Mouse (Mus musculus) frontal cortex, postnatal 10 days (tissue): ENCODE data around the gene Gm20388.
"Not testable (repeated sequence)": the region's sequence is repeated elsewhere in the genome, so short reads cannot be mapped to it uniquely, and the experiment has no call there.

ENCODE experiments used
- DNase-seq, 2 experiments: peaks; one replicate each; pipeline ENCODE4 v3.0.0; 2022; ENCODE audit warnings: low spot score in 2 of 2, mixed read lengths in 1 of 2

The Gm20388 gene

DNA sequence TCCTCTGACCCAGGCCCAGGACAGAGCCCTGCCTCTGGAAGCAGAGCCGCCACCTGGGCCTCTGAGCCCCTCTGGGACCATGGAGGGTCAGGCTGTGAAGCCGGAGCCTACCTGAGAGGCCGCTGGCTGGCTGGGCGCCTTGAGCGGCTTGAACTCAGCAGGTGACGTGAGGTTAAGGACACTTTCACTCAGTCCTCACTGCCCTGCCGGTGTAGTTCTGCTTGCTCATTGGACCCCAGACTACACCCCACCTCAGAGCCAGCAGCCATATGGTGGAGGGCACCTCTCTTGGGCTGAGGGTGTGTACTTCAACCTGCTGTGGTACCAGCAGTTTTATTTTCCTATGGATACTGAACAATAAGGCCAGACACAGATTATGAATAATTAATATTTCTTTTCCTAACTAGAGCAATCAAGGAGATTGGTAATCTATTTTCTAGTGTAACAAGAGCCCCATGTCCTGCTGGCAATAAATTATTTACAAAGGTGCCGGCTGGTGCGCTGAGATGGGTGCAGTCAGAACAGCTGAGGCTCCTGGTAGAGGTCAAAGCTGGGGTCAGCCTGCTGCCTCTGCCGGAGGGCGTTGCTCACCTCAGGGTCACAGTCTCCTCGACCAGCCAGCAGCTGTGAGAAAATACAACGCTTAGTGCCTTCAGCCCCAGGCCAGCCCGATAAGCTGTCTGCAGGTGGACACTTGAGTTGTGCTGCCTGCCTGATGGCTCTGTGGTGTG, 3357.4 kb downstream of the Gm20388 start:
- DNase-seq, result no peak

DNA sequence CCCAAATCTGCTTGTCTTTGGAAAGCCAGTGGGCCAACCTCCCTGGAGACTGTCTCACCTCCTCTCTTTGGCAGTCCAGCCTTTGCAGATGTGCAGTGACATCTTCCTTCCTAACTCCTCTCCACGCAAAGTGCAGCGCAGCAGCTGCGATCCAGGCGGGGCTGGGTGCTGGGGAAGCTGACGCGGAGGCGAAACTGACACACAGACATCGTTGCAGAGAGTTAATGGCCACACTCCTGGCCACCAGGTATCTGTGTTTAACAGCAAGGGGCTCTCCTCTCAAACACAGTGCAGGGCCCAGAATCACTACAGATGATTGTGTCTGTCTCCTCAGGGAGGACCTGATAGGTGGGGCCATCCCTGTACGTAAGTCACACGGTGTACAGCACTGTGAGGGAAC, 3360.5 kb downstream of the Gm20388 start:
- DNase-seq, result no peak

DNA sequence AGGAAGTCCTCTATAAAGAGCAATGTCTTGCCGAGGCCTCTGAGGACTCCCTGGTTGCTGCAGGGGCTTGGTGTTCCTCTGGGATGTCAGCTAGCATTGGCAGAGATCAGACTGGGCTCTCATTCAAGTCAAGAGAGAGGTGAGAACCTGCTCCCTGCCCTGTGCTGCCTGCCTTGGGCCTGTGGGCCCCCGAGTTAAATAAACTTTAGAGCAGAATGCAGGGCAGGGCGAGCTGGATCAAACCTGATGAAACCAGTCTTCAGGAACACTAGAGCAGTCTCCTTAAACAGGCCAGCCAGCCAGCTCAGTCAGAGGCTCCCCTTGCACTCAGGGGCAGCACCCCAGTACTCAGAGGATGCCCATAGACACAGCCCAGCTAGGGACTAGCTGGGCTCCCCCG, 3361.3 kb downstream of the Gm20388 start:
- no peak for DNase-seq

DNA sequence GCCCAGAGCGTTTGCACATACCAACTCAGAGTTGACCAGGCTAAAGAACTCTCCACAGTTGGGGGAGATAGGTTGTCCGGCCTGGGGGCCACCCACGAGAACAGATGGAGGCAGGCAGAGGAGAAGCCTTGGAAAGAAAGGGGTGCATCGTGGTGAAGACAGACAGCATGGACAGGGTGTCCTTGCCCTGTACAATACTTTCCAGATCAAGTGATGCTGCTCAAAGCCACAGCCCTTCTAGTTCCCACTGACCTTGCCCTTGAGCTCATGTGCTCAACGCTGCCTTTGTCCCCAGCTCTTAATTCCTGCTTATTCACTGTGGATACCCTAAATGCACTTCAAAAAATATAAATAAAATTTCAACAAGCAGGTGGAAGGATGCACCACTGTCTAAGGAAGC, 3363.8 kb downstream of the Gm20388 start:
- DNase-seq, result no peak

DNA sequence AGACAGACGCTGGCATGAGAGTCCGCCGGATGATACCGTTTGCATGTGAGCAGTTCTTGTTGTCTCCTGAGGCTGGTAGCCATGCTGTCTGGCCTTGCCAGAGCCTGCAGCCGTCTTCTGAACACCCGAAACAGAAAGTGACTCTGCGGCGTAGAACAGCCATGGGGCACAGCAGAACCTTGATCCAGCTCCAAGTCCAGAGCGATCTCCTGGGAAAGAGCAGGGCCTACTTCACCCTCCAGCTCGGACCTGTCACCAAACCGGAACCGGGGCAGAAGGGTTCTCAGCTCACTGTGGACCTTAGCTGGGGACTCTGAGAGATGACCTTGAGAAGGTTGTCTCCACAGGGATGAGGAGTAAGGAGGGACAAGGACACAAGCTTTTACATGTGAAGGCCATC, 3364.5 kb downstream of the Gm20388 start:
- DNase-seq, result no peak

DNA sequence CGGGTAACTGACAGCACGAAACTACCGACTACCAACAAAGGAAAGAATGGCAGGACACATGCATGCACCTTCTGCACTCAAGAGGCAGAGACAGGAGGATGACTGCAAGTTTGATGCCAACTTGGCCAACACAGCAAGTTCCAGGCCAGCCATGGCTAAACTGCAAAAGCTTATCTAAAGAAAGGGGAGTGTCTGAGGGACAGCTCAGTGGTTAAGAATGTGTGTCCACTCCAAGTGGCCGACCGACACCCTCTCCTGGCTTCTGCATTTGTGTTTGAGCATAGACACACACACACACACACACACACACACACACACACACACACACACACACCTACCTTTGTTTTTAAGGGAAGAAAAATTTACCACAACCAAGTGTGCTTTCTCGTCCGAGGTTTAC, 3367.8 kb downstream of the Gm20388 start:
- no peak for DNase-seq

DNA sequence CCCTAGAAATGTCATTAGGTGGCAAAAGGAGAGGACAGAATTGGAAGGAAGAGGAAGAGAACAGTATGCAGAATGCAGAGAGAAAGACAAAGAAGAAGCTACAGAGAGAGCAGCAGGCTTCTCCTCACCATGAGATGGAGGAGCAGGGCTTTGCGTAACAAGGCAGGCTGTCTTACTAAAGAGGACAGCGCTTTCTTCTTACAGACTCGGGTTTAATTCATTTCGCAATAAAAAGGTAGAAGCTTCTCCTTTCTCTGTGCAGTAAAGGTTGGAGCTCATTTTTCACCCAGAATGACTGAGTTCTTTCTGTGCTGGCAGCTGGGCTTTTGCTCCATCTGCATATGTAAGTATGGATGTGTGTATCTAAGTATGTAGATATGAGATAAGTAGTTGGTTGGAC, 3369.2 kb downstream of the Gm20388 start:
- no peak for DNase-seq

DNA sequence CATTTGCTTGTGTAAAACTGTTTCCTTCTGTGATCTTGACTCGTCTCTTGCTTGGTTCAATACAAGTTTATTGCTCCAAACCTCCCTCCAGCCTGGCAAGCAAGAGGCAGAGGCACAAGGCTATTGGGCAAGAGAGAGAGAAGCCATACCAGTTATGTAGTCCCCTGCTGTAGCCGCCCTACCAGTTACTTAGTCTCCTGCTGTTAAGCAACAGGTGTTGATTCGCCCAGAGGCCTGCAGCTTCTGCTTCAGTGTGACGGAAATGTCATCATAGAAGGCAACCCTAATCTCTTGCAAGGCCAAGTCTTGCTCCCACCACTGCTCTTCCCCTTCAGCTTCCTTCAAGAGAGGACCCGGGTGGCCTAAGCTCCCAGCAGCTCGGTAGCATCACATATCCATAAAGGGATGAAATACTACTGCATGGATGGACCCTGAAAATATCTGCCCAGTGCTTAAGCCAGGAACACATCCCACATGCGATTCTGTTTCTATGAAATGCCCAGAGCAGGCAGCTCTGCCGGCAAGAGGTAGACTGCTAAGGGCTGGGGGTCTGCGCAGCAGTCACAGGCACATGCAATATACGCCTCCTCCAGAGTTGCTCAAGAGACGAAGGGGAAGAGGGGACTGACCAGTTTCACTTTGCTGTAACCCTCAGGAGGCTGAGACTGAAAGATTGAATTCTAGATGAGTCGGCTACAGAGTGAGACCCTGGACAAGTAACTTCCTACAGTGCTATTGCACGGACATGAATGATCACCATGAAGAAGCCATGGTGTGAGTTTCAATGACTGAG, 3369.9 kb downstream of the Gm20388 start:
- no peak for DNase-seq

DNA sequence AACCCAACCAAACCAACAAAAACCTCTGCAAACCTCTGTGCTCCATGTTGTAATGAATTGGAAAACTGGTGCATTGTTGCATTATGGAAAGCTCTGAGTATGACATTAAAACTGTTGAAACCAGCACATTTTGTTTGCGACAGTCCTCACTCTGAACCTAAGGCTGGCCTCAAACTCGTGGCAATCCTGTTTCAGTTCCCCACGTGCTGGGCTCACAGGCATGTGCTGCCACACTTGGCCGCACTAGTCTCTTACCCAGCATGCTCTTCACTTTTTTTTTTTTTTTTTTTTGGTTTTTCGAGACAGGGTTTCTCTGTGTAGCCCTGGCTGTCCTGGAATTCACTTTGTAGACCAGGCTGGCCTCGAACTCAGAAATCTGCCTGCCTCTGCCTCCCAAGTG, 3372.4 kb downstream of the Gm20388 start:
- not testable (repeated sequence) for DNase-seq

DNA sequence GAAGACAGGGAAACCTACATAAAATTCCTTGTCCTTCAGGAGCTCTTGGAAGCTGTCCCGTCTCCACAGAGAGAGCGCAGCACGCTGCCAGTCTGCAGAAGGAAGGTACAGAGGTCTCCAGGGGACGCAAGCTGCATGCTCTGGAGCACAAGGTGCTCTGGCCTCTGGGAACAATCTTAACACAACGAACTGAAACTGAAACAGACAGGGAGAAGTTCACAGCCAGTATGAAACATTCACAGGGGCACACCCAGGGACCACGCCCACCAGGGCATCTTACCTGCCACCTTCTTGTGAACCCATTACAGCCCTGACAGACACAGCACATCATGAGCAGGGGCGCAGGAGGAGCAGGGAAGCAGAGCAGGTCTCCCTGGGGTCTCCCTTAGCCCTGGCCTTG, 3373.3 kb downstream of the Gm20388 start:
- no peak for DNase-seq

DNA sequence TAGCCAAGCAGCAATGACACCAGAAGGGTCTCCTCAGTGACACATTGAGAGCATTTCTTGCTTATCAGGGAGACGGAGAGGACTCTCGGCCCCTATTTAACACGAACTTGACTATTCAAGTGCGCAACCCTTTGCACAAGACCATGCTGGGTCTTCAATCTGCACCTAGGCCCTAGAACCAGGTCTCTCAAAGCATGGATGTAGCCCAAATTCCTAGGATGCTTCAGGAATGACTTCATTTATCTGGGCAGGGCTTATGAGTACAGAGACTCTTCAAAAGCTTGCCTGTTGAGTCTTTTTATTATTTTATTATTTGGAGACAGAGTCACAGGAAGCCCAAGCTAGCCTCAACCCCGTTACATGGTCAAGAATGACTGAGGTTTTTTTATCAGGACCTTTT, 3373.9 kb downstream of the Gm20388 start:
- no peak for DNase-seq

DNA sequence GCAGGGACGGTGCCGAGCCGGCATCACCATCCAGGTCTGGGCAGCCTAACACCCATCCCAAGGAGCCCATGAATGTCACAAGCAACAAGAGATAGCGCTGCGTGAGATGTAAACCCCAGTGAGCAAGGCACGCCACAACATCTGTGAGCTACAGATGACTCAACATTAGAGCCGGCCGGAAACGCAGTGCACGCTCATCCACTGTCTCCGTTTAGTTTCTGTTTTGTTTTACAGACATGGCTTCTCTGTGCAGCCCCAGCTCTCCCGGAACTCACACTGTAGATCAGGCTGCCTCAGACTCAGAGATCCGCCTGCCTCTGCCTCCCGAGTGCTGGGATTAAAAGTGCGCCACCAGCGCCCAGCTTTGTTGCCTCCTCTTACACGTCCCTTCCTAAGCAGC, 3376.7 kb downstream of the Gm20388 start:
- DNase-seq, result no peak

DNA sequence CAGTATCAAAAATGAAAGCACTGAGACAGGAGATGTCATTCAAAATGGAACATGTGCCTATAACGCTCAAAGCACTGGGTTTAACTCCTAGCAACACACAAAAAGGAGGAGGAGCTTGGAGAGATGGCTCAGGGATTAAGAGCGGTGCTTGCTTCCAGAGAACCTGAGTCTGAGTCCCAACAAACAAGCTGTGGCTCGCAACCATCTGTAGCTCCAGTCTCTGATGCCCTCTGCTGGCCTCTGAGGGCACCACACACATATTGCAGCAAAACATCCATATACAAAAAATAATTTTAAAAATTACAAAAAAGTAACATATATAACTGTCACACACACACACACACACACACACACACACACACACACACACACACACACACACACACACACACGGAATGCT, 3379.5 kb downstream of the Gm20388 start:
- DNase-seq, result no peak

DNA sequence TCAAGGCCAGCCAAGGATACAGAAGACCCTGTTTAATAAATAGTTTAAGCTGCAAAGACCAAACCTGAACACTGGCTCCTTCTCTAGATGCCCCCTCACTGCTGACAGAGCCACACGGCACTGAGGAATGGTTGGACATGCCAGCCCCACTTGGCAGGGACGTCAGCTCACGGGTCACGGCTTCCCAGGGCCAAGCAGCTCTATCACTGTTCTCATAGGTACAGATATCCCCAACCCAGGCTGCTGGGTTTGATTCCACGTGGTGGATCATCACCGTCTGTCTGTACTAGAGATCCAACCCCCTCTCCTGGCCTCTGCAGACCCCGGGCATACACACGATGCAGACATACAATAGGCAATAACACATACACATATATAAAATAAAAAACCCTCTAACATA, 3380.0 kb downstream of the Gm20388 start:
- no peak for DNase-seq

DNA sequence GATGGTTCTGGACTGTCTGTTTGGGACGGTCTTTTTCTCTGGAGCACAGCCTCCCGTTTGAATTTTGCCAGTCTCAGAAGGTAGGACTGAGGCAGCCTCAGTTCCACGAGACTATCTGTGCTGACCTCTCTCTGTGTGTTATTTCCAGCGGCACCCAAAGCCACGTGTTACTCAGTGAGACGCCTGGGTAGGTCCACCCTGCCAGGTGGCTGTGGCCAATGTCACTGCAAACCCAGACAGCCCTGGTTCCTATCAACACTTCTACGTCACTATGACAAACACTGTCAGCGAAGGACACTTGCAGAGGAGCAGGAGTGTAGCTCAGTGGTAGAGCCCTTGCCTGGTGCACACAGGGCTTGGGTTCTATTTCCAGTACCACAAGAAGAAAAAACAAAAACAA, 3381.1 kb downstream of the Gm20388 start:
- no peak for DNase-seq

DNA sequence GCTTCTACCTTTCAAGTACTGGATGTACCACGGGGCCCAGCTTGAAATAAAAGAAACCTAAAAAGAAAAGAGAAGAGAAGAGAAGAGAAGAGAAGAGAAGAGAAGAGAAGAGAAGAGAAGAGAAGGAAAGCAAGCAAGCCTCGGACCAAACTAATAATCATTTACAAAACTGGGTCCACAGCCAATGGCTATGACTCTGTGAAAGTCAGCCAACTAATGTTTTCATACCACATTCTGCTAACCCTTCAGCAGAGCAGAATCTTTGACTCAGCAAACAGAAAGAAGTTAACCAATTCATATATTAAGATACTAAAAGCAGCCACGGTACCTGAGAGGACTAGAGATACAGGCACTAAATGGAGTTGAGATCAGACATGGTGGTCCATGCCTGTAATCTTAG, 3381.6 kb downstream of the Gm20388 start:
- no peak for DNase-seq

DNA sequence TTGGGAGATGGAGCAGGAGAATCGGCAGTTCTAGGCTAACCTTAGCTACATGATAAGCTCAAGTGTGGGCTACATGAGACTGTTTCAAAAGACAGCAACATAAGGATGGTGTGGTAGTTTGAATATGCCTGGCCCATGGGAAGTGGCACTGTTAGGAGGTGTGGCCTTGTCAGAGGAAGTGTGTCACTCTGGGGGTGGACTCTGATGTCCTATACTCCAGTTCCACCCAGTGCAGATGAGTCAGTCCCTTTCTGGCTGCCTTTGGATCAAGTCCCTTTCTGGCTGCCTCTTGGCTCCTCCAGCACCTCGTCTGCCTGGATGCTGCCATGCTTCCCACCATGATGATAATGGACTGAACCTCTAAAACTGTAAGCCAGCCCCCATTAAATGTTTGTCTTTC, 3382.1 kb downstream of the Gm20388 start:
- DNase-seq, result no peak

DNA sequence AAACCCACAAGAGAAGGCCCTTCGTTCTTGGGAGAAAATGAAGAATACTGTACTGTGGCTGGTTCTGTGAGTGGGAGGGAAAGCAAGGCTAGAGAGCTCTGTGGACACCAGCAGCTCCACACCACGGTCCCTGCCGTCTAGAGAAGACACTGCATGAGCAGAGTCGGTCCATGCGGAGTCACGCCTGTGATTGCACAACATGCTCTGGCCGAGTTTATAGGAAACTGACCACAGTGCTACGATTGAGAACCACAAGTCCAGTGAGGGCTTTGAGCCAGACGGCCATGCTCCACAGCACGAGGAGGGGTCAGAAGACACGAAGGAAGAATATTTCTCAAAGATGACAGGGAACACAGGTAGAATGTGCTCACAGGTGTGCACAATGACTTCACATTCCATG, 3387.7 kb downstream of the Gm20388 start:
- no peak for DNase-seq

DNA sequence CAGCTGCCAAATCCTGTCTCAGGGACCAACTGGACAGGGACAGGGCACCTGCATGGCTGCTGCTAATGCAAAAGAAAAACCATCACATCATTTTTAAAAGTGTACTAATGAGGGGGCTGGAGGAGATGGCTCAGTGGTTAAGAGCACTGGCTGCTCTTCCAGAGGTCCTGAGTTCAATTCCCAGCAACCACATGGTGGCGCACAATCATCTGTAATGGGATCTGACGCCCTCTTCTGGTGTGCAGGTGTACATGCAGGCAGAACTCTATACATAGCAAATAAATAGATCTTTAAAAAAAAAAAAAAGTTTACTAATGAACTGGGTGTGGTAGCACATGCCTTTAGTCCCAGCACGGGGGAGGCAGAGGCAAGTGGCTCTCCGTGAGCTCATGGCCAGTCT, 3398.1 kb downstream of the Gm20388 start:
- no peak for DNase-seq

DNA sequence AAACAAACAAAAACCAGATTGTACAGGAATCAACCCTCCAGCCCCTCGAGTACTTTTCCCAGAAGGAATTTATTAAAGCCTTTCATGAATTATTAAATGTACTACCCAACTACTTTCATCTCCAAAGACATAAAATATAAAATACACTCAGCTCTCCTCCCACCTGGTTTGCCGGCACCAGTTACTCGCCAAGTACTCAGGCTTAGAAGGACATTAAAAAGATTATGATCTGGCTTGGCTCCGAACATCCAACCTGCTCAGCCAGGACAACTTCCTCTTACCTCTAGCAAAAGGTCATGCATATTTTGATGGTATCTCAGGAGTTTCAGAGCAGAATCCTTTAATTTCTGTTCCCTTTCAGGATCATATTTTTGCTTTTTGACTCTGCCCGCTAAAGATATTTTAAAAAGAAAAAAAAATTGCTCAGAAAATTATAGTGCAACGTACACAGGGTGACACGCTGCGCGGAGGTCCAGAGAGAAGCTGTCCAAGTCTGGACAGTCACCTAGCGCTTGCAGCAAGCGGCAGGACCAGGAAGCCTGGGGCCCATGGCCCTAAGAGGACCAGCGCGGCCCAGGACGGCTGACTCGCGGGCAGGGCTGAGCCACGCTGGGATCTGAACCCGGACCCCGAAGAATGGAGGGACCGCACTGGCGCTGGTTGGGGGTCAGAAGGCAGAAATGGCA, 3407.3 kb downstream of the Gm20388 start:
- no peak for DNase-seq

DNA sequence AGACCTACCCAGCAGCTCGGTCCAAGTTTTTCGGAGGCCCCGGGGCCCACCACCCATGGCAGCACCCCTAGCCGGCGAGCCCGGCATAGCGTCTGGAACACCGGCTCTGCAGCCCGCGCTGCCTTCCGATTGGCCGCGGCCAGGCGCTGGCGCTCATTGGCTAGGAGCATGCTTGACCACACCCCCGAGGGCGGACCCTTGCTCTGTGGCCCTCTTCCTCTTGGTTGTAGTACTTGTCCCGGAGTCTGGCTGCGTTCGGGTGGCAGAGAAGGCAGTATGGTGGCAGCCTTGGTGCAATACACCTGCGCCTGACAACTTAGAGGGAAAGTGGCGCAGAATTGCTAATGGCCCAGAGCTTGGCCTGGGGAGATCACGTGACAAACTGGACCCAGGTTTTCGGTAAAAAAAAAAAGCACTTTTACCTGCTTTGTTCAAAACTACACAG, 3407.8 kb downstream of the Gm20388 start, which contains the start of gene Fanca:
TSS of gene Fanca (minus strand) at position 110 of the 445 bp plus-strand sequence.
- peak; percentile 83 to 91 for DNase-seq

DNA sequence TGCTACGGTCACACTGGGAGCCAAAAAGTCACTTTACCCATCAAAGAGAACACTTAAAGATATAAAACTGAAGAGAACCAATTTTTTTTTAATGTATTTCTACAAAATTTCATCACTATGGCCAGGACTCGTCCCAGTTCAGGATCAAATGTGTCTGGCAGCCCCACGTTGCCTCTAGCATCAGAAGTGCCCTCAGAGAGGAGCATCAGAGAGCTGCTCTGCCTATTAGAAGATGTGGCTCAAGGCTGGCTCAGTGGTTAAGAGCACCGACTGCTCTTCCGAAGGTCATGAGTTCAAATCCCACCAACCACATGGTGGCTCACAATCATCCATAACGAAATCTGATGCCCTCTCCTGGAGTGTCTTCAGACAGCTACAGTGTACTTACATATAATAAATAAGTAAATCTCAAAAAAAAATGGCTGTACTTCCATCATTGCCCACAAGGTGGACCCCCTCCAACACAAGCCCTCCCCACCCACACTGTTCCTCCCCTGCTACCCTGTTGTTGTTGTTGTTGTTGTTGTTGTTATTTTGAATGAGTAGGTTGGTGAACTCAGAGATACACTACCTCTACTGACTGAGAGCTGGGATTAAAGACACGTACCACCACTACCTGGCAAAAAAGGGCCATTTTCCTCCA, 3409.0 kb downstream of the Gm20388 start:
- no peak for DNase-seq
